Mouse (Mus musculus) hindbrain, embryonic 12.5 days (tissue): Measurements from ENCODE around the gene Mkks. TPM values are rescaled to one million over a fixed set of nuclear protein-coding genes. Genes with fewer than 3 reads are reported as not detected.
"Not testable (repeated sequence)": the region's sequence is repeated elsewhere in the genome, so short reads cannot be mapped to it uniquely, and the experiment has no call there.

Experiments
- ATAC-seq: fragments of 200-750 bp; cut with Nextera tagmentation; 2 replicates; pipeline ENCODE4 v1.8.0; 2017; ENCODE audit warnings: moderate TSS enrichment; ENCODE audit not compliant: low FRiP score
- H3K27ac ChIP-seq: fragments of 300-500 bp; sonication (generic); 2 replicates; pipeline ENCODE4 v1.5.1; 2016; ENCODE audit warnings: mild to moderate bottlenecking
- H3K27me3 ChIP-seq: fragments of 300-500 bp; sonication (generic); 2 replicates; pipeline ENCODE4 v1.6.1; 2016; ENCODE audit warnings: mild to moderate bottlenecking
- H3K36me3 ChIP-seq: fragments of 300-500 bp; sonication (generic); 2 replicates; pipeline ENCODE4 v1.6.1; 2016; ENCODE audit warnings: mild to moderate bottlenecking
- H3K4me1 ChIP-seq: fragments of 300-500 bp; sonication (generic); 2 replicates; pipeline ENCODE4 v1.6.1; 2016
- H3K4me2 ChIP-seq: fragments of 300-500 bp; sonication (generic); replicated peaks from 2 replicates; pipeline ENCODE4 v1.6.1; 2016; ENCODE audit warnings: mild to moderate bottlenecking
- H3K4me3 ChIP-seq: fragments of 300-500 bp; sonication (generic); 2 replicates; pipeline ENCODE4 v1.5.1; 2016; ENCODE audit warnings: mild to moderate bottlenecking
- H3K9ac ChIP-seq: fragments of 300-500 bp; sonication (generic); 2 replicates; pipeline ENCODE4 v1.6.1; 2016; ENCODE audit warnings: mild to moderate bottlenecking, moderate library complexity
- H3K9me3 ChIP-seq: fragments of 300-500 bp; sonication (generic); replicated peaks from 2 replicates; pipeline ENCODE4 v1.6.1; 2016; ENCODE audit warnings: mild to moderate bottlenecking
- WGBS: fragments of 180-500 bp; shearing (Covaris S2); methylation state at CpG from one replicate; pipeline ENCODE4 v1.1.7; 2016; 5-methylcytosine and 5-hydroxymethylcytosine counted together
- polyA plus RNA-seq: library from polyadenylated mRNA; unstranded; fragments of >200 nt; fragmentation: Nextera tagmentation; extraction: Ambion mirVana; gene quantifications from 2 replicates; pipeline ENCODE4 v1.2.1, GENCODE M21; 2016

Mkks gene
- polyA plus RNA-seq, 1 experiment from 2014 or later, result 13.1 TPM

GRCm38 (mm10) chr2:136896131-136896530 is 4.9 kb upstream of the Mkks start:
- ATAC-seq, result no peak
- Histone ChIP-seq H3K9ac (no peak overlapping the region), H3K36me3 (no peaks in the 10 kb centered on the region), H3K4me3 (no peak overlapping the region), H3K27ac (no peak overlapping the region), H3K9me3 (no peaks in the 10 kb centered on the region), H3K27me3 (no peaks in the 10 kb centered on the region), H3K4me1 (peaks cover 5% of the 10 kb centered on the region; the same call in 1 of the 2 replicates), H3K4me2 (no peak overlapping the region)
- WGBS, result 78% methylated on average over 2 of the region's 2 CpGs

DNA sequence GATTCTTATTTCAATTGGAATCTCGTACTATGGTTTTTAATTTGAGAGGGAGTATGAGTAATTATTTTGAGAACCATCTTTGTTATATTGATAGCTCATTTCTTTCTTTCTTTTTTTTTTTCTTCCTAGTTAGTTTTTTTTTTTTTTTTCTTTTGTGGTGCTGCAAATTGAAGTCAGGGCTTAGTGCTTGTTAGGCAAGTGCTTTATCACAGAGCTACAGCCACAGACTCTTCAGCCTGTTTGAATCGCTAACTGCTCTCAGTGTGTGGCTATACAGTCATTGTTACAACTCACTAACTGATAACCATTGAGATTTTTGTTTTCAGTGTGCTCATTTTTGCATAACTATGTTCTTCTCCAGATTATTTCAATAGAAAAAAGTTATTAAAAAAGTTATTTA is 3.3 kb upstream of the Mkks start:
- Histone ChIP-seq H3K27ac (no peak overlapping the region), H3K4me3 (no peak overlapping the region), H3K4me1 (peaks cover 10% of the 10 kb centered on the region; the same call in 1 of the 2 replicates), H3K9ac (no peak overlapping the region), H3K4me2 (no peak overlapping the region), H3K36me3 (no peaks in the 10 kb centered on the region), H3K9me3 (no peaks in the 10 kb centered on the region), H3K27me3 (no peaks in the 10 kb centered on the region)
- no peak for ATAC-seq
- WGBS, result 70% methylated on average over 2 of the region's 2 CpGs

DNA sequence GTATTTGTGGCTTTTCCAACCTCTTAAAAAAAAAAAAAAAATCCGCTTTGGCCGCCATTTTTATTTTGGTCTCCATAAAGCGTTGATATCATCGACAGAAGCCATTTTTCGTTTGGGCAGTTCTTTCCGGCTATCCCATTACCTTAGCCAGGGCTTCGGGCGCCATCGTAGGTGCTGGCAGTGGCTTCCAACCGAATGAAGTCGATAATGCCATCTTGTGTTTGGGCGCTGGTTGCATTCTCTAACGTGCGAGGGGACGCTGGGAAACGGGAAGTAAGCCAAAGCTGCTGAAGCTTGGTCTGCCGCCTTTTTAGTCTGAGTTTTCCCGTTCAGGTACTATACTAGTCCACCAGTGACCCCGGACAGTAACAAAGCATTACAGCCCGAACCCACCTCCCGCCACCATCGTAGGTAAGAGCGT is 772 bp upstream of the Mkks start:
- WGBS, result under 1% methylated on average over 23 of the region's 23 CpGs
- Histone ChIP-seq H3K9ac (peak overlapping the region; percentile 62), H3K27me3 (no peaks in the 10 kb centered on the region), H3K27ac (peak overlapping the region; percentile 95), H3K36me3 (no peaks in the 10 kb centered on the region), H3K4me2 (peak overlapping the region; percentile 55), H3K9me3 (no peaks in the 10 kb centered on the region), H3K4me3 (peak overlapping the region; percentile 80), H3K4me1 (peaks cover 12% of the 10 kb centered on the region; the same call in 1 of the 2 replicates)
- ATAC-seq, result peak; percentile 82

DNA sequence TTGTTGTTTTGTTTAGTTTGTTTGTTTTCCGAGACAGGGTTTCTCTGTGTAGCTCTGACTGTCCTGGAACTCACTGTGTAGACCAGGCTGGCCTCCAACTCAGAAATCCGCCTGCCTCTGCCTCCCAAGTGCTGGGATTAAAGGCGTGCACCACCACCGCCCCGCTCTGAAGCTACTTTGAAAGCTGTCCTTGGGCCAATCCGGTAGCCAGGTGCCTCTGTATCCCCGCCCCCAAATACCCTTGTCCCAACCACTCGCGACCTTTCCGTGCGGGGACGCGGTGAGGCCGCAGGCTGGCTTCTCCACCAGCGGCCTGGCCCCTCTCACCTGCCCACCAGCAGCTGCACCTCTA is 497 bp downstream of the Mkks start:
- peak; percentile 77 for ATAC-seq
- Histone ChIP-seq H3K4me1 (peaks cover 12% of the 10 kb centered on the region; the same call in 1 of the 2 replicates), H3K4me2 (peak overlapping the region; percentile 50), H3K9ac (peak overlapping the region; percentile 80), H3K4me3 (peak overlapping the region; percentile 80), H3K27ac (peak overlapping the region; percentile 95)
- WGBS, result 6% methylated on average over 15 of the region's 15 CpGs
- H3K36me3 ChIP-seq, H3K9me3 ChIP-seq, H3K27me3 ChIP-seq: not testable (repeated sequence)

DNA sequence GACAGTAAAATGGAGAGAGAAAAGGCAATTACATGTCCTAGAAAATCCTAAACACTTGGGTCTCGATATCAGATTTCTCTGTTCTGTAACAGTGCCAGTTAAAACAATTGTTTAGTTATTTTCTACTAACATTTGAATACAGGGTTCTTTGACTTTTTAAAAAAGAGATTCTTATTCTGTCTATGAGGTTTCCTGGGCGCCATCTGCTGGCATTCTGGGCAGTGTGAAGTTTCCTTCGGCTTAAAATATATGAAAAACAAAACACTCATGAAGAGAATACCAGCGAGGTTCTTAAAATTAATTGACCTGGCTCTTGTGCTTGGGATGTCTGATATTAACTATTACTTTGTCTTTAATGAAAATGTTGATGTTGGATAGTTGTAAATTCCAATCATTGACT is 4.3 kb downstream of the Mkks start:
- WGBS, result 74% methylated on average over 4 of the region's 4 CpGs
- Histone ChIP-seq H3K9me3 (no peaks in the 10 kb centered on the region), H3K27me3 (no peaks in the 10 kb centered on the region), H3K4me3 (no peak overlapping the region), H3K36me3 (peaks cover 15% of the 10 kb centered on the region), H3K27ac (no peak overlapping the region), H3K4me2 (no peak overlapping the region), H3K9ac (no peak overlapping the region), H3K4me1 (0 out of 2 replicates have a peak, but pooled peaks cover 7% of the 10 kb centered on the region)
- no peak for ATAC-seq

DNA sequence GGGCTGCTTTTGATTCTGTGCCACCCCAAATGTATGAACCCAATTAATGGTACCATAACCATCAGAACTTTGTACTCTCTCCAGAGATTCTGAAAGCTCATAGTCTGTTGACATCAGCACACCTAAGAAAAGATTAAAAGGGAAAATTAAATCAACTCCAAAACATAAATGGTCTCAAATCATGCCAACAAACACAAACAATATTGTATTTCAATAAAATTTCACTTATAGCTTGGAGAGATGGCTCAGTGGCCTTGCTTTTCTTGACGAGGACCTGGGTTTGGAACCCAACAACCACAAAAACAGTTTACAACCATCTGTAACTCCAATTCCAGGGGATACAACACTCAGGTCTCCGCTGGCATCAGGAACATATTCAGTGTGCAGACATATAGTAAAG is 5.6 kb downstream of the Mkks start, which contains the start of gene AL731706.2:
AL731706.2 (minus strand) TSS at position 101 of the 400 bp plus-strand sequence.
- Histone ChIP-seq H3K4me2 (no peak within 1 kb of the TSS), H3K27ac (no peak within 1 kb of the TSS), H3K27me3 (no peaks in the 10 kb centered on the region), H3K9ac (no peak within 1 kb of the TSS), H3K4me1 (0 out of 2 replicates have a peak, but pooled peaks cover 7% of the 10 kb centered on the region), H3K36me3 (peaks cover 25% of the 10 kb centered on the region), H3K9me3 (no peaks in the 10 kb centered on the region), H3K4me3 (no peak within 1 kb of the TSS)
- 99% methylated on average over 2 of the region's 2 CpGs for WGBS
- no peak for ATAC-seq

- Histone ChIP-seq H3K9me3 (no peaks in the 10 kb centered on the region), H3K27me3 (no peaks in the 10 kb centered on the region), H3K36me3 (no peaks in the 10 kb centered on the region), H3K27ac (peak overlapping the region; percentile 62), H3K4me2 (no peak overlapping the region; the same call in 1 of the 2 replicates), H3K9ac (no peak overlapping the region), H3K4me1 (peaks cover 11% of the 10 kb centered on the region), H3K4me3 (no peak overlapping the region)
- WGBS, result 14% methylated on average over 5 of the region's 5 CpGs
- peak; percentile 67; the same call in 1 of the 2 replicates for ATAC-seq
Observed at GRCm38 (mm10) chr2:136854543-136855388, 36.4 kb downstream of the Mkks start.

DNA sequence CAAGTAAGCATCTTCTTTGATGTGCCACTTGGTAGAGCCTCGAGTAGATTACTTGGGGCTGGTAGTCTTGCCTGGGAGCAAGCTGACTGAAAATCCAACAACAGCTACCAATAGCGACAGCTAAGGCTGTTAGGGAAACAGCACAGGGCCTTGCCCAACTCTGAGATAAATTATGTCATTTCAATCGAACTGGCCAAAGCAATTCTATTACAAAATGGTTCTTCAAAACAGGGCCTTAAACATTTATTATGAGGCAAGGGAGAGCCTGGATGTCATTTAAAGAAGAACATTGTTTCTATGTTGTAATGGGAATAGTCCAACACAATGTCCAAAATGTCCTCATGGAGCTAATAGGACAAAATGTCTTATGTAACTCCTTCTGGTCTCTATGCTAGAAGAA is 40.8 kb downstream of the Mkks start:
- Histone ChIP-seq H3K9me3 (no peaks in the 10 kb centered on the region), H3K9ac (no peak overlapping the region), H3K27me3 (no peaks in the 10 kb centered on the region), H3K4me2 (no peak overlapping the region), H3K4me3 (no peak overlapping the region), H3K27ac (no peak overlapping the region), H3K36me3 (no peaks in the 10 kb centered on the region), H3K4me1 (peaks cover 11% of the 10 kb centered on the region)
- no peak for ATAC-seq
- 75% methylated on average over 3 of the region's 3 CpGs for WGBS

- Histone ChIP-seq H3K9me3 (no peaks in the 10 kb centered on the region), H3K36me3 (no peaks in the 10 kb centered on the region), H3K4me1 (no peaks in the 10 kb centered on the region), H3K4me2 (no peak overlapping the region), H3K9ac (no peak overlapping the region), H3K27me3 (no peaks in the 10 kb centered on the region), H3K4me3 (no peak overlapping the region), H3K27ac (no peak overlapping the region)
- no peak for ATAC-seq
- WGBS, result 70% methylated on average over 1 of the region's 1 CpGs
Observed at GRCm38 (mm10) chr2:136837994-136838393, 53.2 kb downstream of the Mkks start.

GRCm38 (mm10) chr2:136835882-136836281 is 55.3 kb downstream of the Mkks start:
- ATAC-seq, result no peak
- Histone ChIP-seq H3K9ac (no peak overlapping the region), H3K27ac (no peak overlapping the region), H3K4me3 (no peak overlapping the region), H3K27me3 (no peaks in the 10 kb centered on the region), H3K4me2 (no peak overlapping the region), H3K36me3 (no peaks in the 10 kb centered on the region), H3K9me3 (no peaks in the 10 kb centered on the region), H3K4me1 (no peaks in the 10 kb centered on the region)
- 69% methylated on average over 3 of the region's 3 CpGs for WGBS

DNA sequence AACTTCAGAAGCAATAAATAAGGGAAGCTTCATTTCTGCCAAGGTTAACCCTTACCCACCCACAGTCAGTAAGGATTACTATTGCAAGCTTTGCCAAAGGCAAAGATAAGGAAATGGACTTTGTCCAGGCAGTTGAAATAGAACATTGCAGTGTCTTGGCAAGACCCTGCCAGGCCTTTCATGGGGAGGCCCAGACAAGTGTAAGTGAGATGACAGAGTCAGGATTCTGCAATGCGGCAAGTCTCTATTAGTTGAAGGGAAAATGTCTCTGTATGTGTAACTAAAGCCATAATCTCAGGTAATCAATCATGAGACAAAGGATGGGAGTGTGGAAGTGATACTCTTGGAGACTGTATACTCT is 56.5 kb downstream of the Mkks start:
- Histone ChIP-seq H3K9ac (no peak overlapping the region), H3K4me1 (no peaks in the 10 kb centered on the region), H3K27me3 (no peaks in the 10 kb centered on the region), H3K4me2 (no peak overlapping the region), H3K27ac (no peak overlapping the region), H3K9me3 (no peaks in the 10 kb centered on the region), H3K36me3 (no peaks in the 10 kb centered on the region), H3K4me3 (no peak overlapping the region)
- WGBS, result 91% methylated on average over 1 of the region's 1 CpGs
- ATAC-seq, result no peak

GRCm38 (mm10) chr2:136833976-136834714 is 57.0 kb downstream of the Mkks start:
- H3K9ac ChIP-seq, result no peak overlapping the region
- H3K4me1 ChIP-seq, result no peaks in the 10 kb centered on the region
- no peak overlapping the region for H3K4me2 ChIP-seq
- WGBS, result 87% methylated on average over 3 of the region's 3 CpGs
- no peak overlapping the region for H3K4me3 ChIP-seq
- no peak for ATAC-seq
- no peaks in the 10 kb centered on the region for H3K36me3 ChIP-seq
- no peaks in the 10 kb centered on the region for H3K27me3 ChIP-seq
- no peaks in the 10 kb centered on the region for H3K9me3 ChIP-seq
- H3K27ac ChIP-seq, result no peak overlapping the region
